Mouse (Mus musculus) megakaryocyte, adult 5-6 weeks (primary cell): ENCODE measurements around the gene Tbx15. TPM values are rescaled to one million over a fixed set of nuclear protein-coding genes. Genes with fewer than 3 reads are reported as not detected.

Source experiments
- ATAC-seq: 2 replicates; pipeline ENCODE4 v1.8.0; 2016; ENCODE audit warnings: mild to moderate bottlenecking, inconsistent platforms; ENCODE audit not compliant: poor library complexity, severe bottlenecking
- total RNA-seq, 2 experiments: library from RNA; stranded (forward) in 1 of 2; stranded (reverse) in 1 of 2; fragments of 153-499, 151-499 nt in 1 of 2; fragments of 221-1000, 200-1000 nt in 1 of 2; gene quantifications; 2 replicates each; pipeline versions ENCODE4 v1.2.3 to v1.2.4; 2015 to 2017

The Tbx15 gene
- total RNA-seq, 2 experiments from 2014 or later = not detected

GRCm38 (mm10) chr3:99340021-99340420, 99.8 kb downstream of the Tbx15 start:
- no peak for ATAC-seq

- ATAC-seq = no peak
These were observed 139.6 kb downstream of the Tbx15 start for GRCm38 (mm10) chr3:99379616-99380250.

- ATAC-seq = no peak
These were observed 146.9 kb downstream of the Tbx15 start for GRCm38 (mm10) chr3:99387127-99387526.

Other genes with a start within 250 kb of the Tbx15 start
- gene Wars2, start 99.3 kb upstream of the Tbx15 start, total RNA-seq (2015) = 3.2 and 3.9 TPM in 2 replicates
- gene Wars2, start 99.3 kb upstream of the Tbx15 start, total RNA-seq (2017) = 3.5 and 4.6 TPM in 2 replicates